Mouse (Mus musculus): ENCODE measurements around the gene Gm49366. TPM values are rescaled to one million over a fixed set of nuclear protein-coding genes. Genes with fewer than 3 reads are reported as not detected.
"Not testable (repeated sequence)": the region's sequence is repeated elsewhere in the genome, so short reads cannot be mapped to it uniquely, and the experiment has no call there.

Gene Gm49366
- total RNA-seq, 1 experiment = not detected

- Histone ChIP-seq H3K9ac (ENCODE audit: insufficient read depth, low read depth, low read length, poor library complexity, severe bottlenecking) (peak within 1 kb of the TSS; percentile 36; the same call in 1 of the 2 replicates), H3K36me3 (ENCODE audit: control insufficient read depth, insufficient read depth, low read length, poor library complexity, severe bottlenecking) (no peaks in the 10 kb centered on the region), H3K9me3 (ENCODE audit: control insufficient read depth, insufficient read depth, low read depth, low read length) (no peaks in the 10 kb centered on the region), H3K4me3 (ENCODE audit: insufficient read depth in 1 of 2, low read depth in 1 of 2, low read length in 2 of 2, poor library complexity in 1 of 2, severe bottlenecking in 1 of 2) (peak within 1 kb of the TSS; percentile 49 to 67; a peak in 3 of 4 replicates), H3K4me1 (ENCODE audit: control insufficient read depth in 2 of 2, insufficient read depth in 2 of 2, low read length in 2 of 2, poor library complexity in 1 of 2) (no peaks in the 10 kb centered on the region), H3K27ac (ENCODE audit: insufficient read depth, low read depth, low read length, poor library complexity, severe bottlenecking) (no peak within 1 kb of the TSS)
- no peak for DNase-seq (ENCODE audit: low read depth, low spot score)
- in situ Hi-C loops (cut with MboI; ENCODE audit: low sequenced_read_pairs in 2 of 2, unreplicated experiment in 2 of 2) = no loop called here
- no peak for TF ChIP-seq MAFK (IDR thresholded peaks at IDR 0.05; ENCODE audit: insufficient read depth, low read depth, low read length)
- TF ChIP-seq ZNF384 (IDR thresholded peaks at IDR 0.05; ENCODE audit: low read depth, low read length) = no peak
- TF ChIP-seq ZC3H11A (IDR thresholded peaks at IDR 0.05; ENCODE audit: borderline replicate concordance, low read depth, low read length) = no peak
- TF ChIP-seq CHD2 (IDR thresholded peaks at IDR 0.05; ENCODE audit: low read depth, low read length) = no peak
- TF ChIP-seq HCFC1 (IDR thresholded peaks at IDR 0.05; ENCODE audit: borderline replicate concordance, insufficient read depth, low read length) = no peak
Observed at GRCm38 (mm10) chr12:84068986-84069385, 30.3 kb downstream of the Gm49366 start, which contains the start of gene Acot5. Gene Acot5, plus strand, starts transcription at chr12:84069325.

- peak; percentile 13 for DNase-seq (ENCODE audit: low read depth, low spot score)
- Histone ChIP-seq H3K4me3 (ENCODE audit: insufficient read depth in 1 of 2, low read depth in 1 of 2, low read length in 2 of 2, poor library complexity in 1 of 2, severe bottlenecking in 1 of 2) (peak overlapping the region; percentile 49 to 67; a peak in 3 of 4 replicates), H3K9ac (ENCODE audit: insufficient read depth, low read depth, low read length, poor library complexity, severe bottlenecking) (peak overlapping the region; percentile 36; the same call in 1 of the 2 replicates)
- H3K36me3 ChIP-seq (ENCODE audit: control insufficient read depth, insufficient read depth, low read length, poor library complexity, severe bottlenecking); H3K9me3 ChIP-seq (ENCODE audit: control insufficient read depth, insufficient read depth, low read depth, low read length); in situ Hi-C loops (cut with MboI; ENCODE audit: low sequenced_read_pairs in 2 of 2, unreplicated experiment in 2 of 2); H3K4me1 ChIP-seq (ENCODE audit: control insufficient read depth in 2 of 2, insufficient read depth in 2 of 2, low read length in 2 of 2, poor library complexity in 1 of 2); H3K27ac ChIP-seq (ENCODE audit: insufficient read depth, low read depth, low read length, poor library complexity, severe bottlenecking): not testable (repeated sequence)
Observed at GRCm38 (mm10) chr12:84069582-84069981, 30.8 kb downstream of the Gm49366 start.

- DNase-seq (ENCODE audit: low read depth, low spot score) = no peak
- TF ChIP-seq HCFC1 (IDR thresholded peaks at IDR 0.05; ENCODE audit: borderline replicate concordance, insufficient read depth, low read length) (no peak), ZNF384 (IDR thresholded peaks at IDR 0.05; ENCODE audit: low read depth, low read length) (no peak), ZC3H11A (IDR thresholded peaks at IDR 0.05; ENCODE audit: borderline replicate concordance, low read depth, low read length) (no peak), CHD2 (IDR thresholded peaks at IDR 0.05; ENCODE audit: low read depth, low read length) (no peak), MAFK (IDR thresholded peaks at IDR 0.05; ENCODE audit: insufficient read depth, low read depth, low read length) (no peak)
- no peak overlapping the region for H3K27ac ChIP-seq (ENCODE audit: insufficient read depth, low read depth, low read length, poor library complexity, severe bottlenecking)
- H3K9ac ChIP-seq (ENCODE audit: insufficient read depth, low read depth, low read length, poor library complexity, severe bottlenecking) = no peak overlapping the region
- no peaks in the 10 kb centered on the region for H3K9me3 ChIP-seq (ENCODE audit: control insufficient read depth, insufficient read depth, low read depth, low read length)
- in situ Hi-C loops (cut with MboI; ENCODE audit: low sequenced_read_pairs in 2 of 2, unreplicated experiment in 2 of 2) = no loop called here
- no peaks in the 10 kb centered on the region for H3K36me3 ChIP-seq (ENCODE audit: control insufficient read depth, insufficient read depth, low read length, poor library complexity, severe bottlenecking)
- no peak overlapping the region for H3K4me3 ChIP-seq (ENCODE audit: insufficient read depth in 1 of 2, low read depth in 1 of 2, low read length in 2 of 2, poor library complexity in 1 of 2, severe bottlenecking in 1 of 2)
- H3K4me1 ChIP-seq (ENCODE audit: control insufficient read depth in 2 of 2, insufficient read depth in 2 of 2, low read length in 2 of 2, poor library complexity in 1 of 2) = no peaks in the 10 kb centered on the region
Observed at GRCm38 (mm10) chr12:84071696-84072095, 33.0 kb downstream of the Gm49366 start.

- no peaks in the 10 kb centered on the region for H3K4me1 ChIP-seq (ENCODE audit: control insufficient read depth in 2 of 2, insufficient read depth in 2 of 2, low read length in 2 of 2, poor library complexity in 1 of 2)
- H3K27ac ChIP-seq (ENCODE audit: insufficient read depth, low read depth, low read length, poor library complexity, severe bottlenecking) = no peak overlapping the region
- no peak for TF ChIP-seq CHD2 (IDR thresholded peaks at IDR 0.05; ENCODE audit: low read depth, low read length)
- TF ChIP-seq MAFK (IDR thresholded peaks at IDR 0.05; ENCODE audit: insufficient read depth, low read depth, low read length) = no peak
- no peak for TF ChIP-seq ZNF384 (IDR thresholded peaks at IDR 0.05; ENCODE audit: low read depth, low read length)
- no peak for TF ChIP-seq ZC3H11A (IDR thresholded peaks at IDR 0.05; ENCODE audit: borderline replicate concordance, low read depth, low read length)
- no peaks in the 10 kb centered on the region for H3K36me3 ChIP-seq (ENCODE audit: control insufficient read depth, insufficient read depth, low read length, poor library complexity, severe bottlenecking)
- H3K9ac ChIP-seq (ENCODE audit: insufficient read depth, low read depth, low read length, poor library complexity, severe bottlenecking) = no peak overlapping the region
- H3K9me3 ChIP-seq (ENCODE audit: control insufficient read depth, insufficient read depth, low read depth, low read length) = no peaks in the 10 kb centered on the region
- no peak overlapping the region for H3K4me3 ChIP-seq (ENCODE audit: insufficient read depth in 1 of 2, low read depth in 1 of 2, low read length in 2 of 2, poor library complexity in 1 of 2, severe bottlenecking in 1 of 2)
- DNase-seq (ENCODE audit: low read depth, low spot score) = no peak
- in situ Hi-C loops (cut with MboI; ENCODE audit: low sequenced_read_pairs in 2 of 2, unreplicated experiment in 2 of 2) = no loop called here
Observed at GRCm38 (mm10) chr12:84077371-84077990, 38.7 kb downstream of the Gm49366 start.

GRCm38 (mm10) chr12:84083842-84084241, 45.1 kb downstream of the Gm49366 start:
- no peak overlapping the region for H3K9ac ChIP-seq (ENCODE audit: insufficient read depth, low read depth, low read length, poor library complexity, severe bottlenecking)
- H3K4me3 ChIP-seq (ENCODE audit: insufficient read depth in 1 of 2, low read depth in 1 of 2, low read length in 2 of 2, poor library complexity in 1 of 2, severe bottlenecking in 1 of 2) = no peak overlapping the region
- no peak for DNase-seq (ENCODE audit: low read depth, low spot score)
- in situ Hi-C loops (cut with MboI; ENCODE audit: low sequenced_read_pairs in 2 of 2, unreplicated experiment in 2 of 2) = no loop called here
- no peaks in the 10 kb centered on the region for H3K9me3 ChIP-seq (ENCODE audit: control insufficient read depth, insufficient read depth, low read depth, low read length)
- no peak overlapping the region for H3K27ac ChIP-seq (ENCODE audit: insufficient read depth, low read depth, low read length, poor library complexity, severe bottlenecking)
- no peak for TF ChIP-seq CHD2 (IDR thresholded peaks at IDR 0.05; ENCODE audit: low read depth, low read length)
- TF ChIP-seq MAFK (IDR thresholded peaks at IDR 0.05; ENCODE audit: insufficient read depth, low read depth, low read length) = no peak
- TF ChIP-seq ZC3H11A (IDR thresholded peaks at IDR 0.05; ENCODE audit: borderline replicate concordance, low read depth, low read length) = no peak
- no peak for TF ChIP-seq ZNF384 (IDR thresholded peaks at IDR 0.05; ENCODE audit: low read depth, low read length)
- no peak for TF ChIP-seq HCFC1 (IDR thresholded peaks at IDR 0.05; ENCODE audit: borderline replicate concordance, insufficient read depth, low read length)
- H3K4me1 ChIP-seq (ENCODE audit: control insufficient read depth in 2 of 2, insufficient read depth in 2 of 2, low read length in 2 of 2, poor library complexity in 1 of 2) = no peaks in the 10 kb centered on the region
- H3K36me3 ChIP-seq (ENCODE audit: control insufficient read depth, insufficient read depth, low read length, poor library complexity, severe bottlenecking) = no peaks in the 10 kb centered on the region

All from ES-E14 (cell line).